Mouse (Mus musculus) small intestine, adult 2 months (tissue): ENCODE measurements around the gene Klf4.

Source experiments
- CTCF ChIP-seq: fragments of 200-500 bp; IDR thresholded peaks from 2 replicates; pipeline ENCODE4 v1.5.1; 2012; ENCODE audit warnings: low read depth, mild to moderate bottlenecking, control low read depth, inconsistent platforms, low read length, moderate library complexity, mixed read lengths; ENCODE audit not compliant: insufficient replicate concordance, insufficient read length; ENCODE audit errors: extremely low read depth
- POLR2A ChIP-seq: fragments of 200-500 bp; IDR thresholded peaks from 2 replicates; pipeline ENCODE4 v1.6.1; 2012; ENCODE audit warnings: low read depth, mild to moderate bottlenecking, control low read depth, inconsistent platforms, low read length, moderate library complexity

- TF ChIP-seq POLR2A: no peak
- TF ChIP-seq CTCF: no peak
Measured at GRCm38 (mm10) chr4:55541654-55542053, 9.4 kb upstream of the Klf4 start.
